Mouse (Mus musculus): ENCODE measurements at regions not wholly inside any gene's neighbourhood (a gene's known extent, or its start where the extent isn't known, plus 50 kb on each side); places are given as distances from the start of the nearest gene placed in this dataset.

- no peaks in the 10 kb centered on the region for H3K4me1 ChIP-seq
- no peaks in the 10 kb centered on the region for H3K9me3 ChIP-seq
- no peaks in the 10 kb centered on the region for H3K36me3 ChIP-seq
- no peak overlapping the region for H3K27ac ChIP-seq
- no peaks in the 10 kb centered on the region for H3K27me3 ChIP-seq
- no peak for ATAC-seq (ENCODE audit: insufficient number of reproducible peaks, insufficient read depth, low FRiP score, low TSS enrichment)
- H3K4me2 ChIP-seq (replicated peaks): no peak overlapping the region
- 61% methylated on average over 2 of the region's 2 CpGs for WGBS
- no peak overlapping the region for H3K9ac ChIP-seq
- H3K4me3 ChIP-seq: no peak overlapping the region
Observed at GRCm38 (mm10) chr15:61753802-61754201, 831.0 kb upstream of the A1bg start.

- no peak overlapping the region for H3K9ac ChIP-seq
- ATAC-seq (ENCODE audit: insufficient number of reproducible peaks, insufficient read depth, low FRiP score, low TSS enrichment): no peak
- no peak overlapping the region for H3K4me3 ChIP-seq
- H3K4me2 ChIP-seq (replicated peaks): no peak overlapping the region
- no peaks in the 10 kb centered on the region for H3K36me3 ChIP-seq
- no peak overlapping the region for H3K27ac ChIP-seq
- WGBS: 56% methylated on average over 1 of the region's 1 CpGs
- H3K27me3 ChIP-seq: no peaks in the 10 kb centered on the region
- no peaks in the 10 kb centered on the region for H3K4me1 ChIP-seq
- no peaks in the 10 kb centered on the region for H3K9me3 ChIP-seq
Observed at GRCm38 (mm10) chr15:61723696-61724095, 800.9 kb upstream of the A1bg start.

GRCm38 (mm10) chr15:61718486-61718885, 795.7 kb upstream of the A1bg start:
- Histone ChIP-seq H3K27me3 (no peaks in the 10 kb centered on the region), H3K36me3 (no peaks in the 10 kb centered on the region), H3K4me3 (no peak overlapping the region), H3K9me3 (no peaks in the 10 kb centered on the region), H3K27ac (no peak overlapping the region), H3K4me2 (replicated peaks) (no peak overlapping the region), H3K4me1 (no peaks in the 10 kb centered on the region), H3K9ac (no peak overlapping the region)
- no peak for ATAC-seq (ENCODE audit: insufficient number of reproducible peaks, insufficient read depth, low FRiP score, low TSS enrichment)

DNA sequence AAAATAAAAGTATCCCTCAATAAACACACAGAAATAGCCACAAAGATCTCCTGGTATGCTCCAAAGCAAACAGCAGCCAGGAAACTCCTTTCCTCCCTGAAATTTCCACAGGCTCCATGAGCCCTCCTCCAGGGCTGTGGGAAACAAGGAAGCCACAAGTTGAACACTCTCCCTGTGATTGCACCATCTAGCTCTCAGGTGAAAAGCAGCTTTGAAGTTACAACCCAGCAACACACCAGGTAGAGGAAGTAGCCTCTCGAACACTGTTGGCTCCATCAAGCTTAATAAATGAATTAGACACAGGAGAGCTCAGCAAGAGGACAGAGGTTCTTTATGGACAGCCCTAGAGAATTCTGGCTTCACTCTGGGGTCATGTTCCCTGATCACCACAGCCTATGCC, 794.4 kb upstream of the A1bg start:
- Histone ChIP-seq H3K4me3 (no peak overlapping the region), H3K4me1 (no peaks in the 10 kb centered on the region), H3K9ac (no peak overlapping the region), H3K27me3 (no peaks in the 10 kb centered on the region), H3K36me3 (no peaks in the 10 kb centered on the region), H3K27ac (no peak overlapping the region), H3K4me2 (replicated peaks) (no peak overlapping the region), H3K9me3 (no peaks in the 10 kb centered on the region)
- WGBS: 76% methylated on average over 1 of the region's 1 CpGs
- no peak for ATAC-seq (ENCODE audit: insufficient number of reproducible peaks, insufficient read depth, low FRiP score, low TSS enrichment)

DNA sequence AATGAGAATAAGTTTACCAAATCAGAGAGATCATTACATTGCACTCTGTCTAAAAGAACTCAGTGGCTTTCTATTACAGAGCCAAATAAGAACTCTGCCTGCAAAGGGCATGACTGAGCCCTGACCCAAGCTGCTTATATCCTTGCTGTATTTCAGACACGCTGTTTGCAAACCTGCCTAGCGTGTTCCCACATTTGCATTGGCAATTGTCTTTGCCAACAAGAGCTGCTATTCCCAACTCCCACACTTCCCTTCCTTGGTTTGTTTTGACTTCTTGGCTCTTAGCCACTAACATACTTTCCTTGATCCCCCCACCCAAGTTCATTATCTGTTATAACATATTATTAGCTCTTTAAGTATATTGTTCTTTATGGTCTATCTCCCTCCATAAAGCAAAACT, 791.1 kb upstream of the A1bg start:
- no peak overlapping the region for H3K27ac ChIP-seq
- H3K9ac ChIP-seq: no peak overlapping the region
- 69% methylated on average over 2 of the region's 2 CpGs for WGBS
- H3K27me3 ChIP-seq: no peaks in the 10 kb centered on the region
- H3K36me3 ChIP-seq: no peaks in the 10 kb centered on the region
- no peak for ATAC-seq (ENCODE audit: insufficient number of reproducible peaks, insufficient read depth, low FRiP score, low TSS enrichment)
- H3K4me3 ChIP-seq: no peak overlapping the region
- no peaks in the 10 kb centered on the region for H3K9me3 ChIP-seq
- no peak overlapping the region for H3K4me2 ChIP-seq (replicated peaks)
- no peaks in the 10 kb centered on the region for H3K4me1 ChIP-seq

GRCm38 (mm10) chr15:61708928-61709327, 786.1 kb upstream of the A1bg start:
- WGBS: 79% methylated on average over 4 of the region's 4 CpGs
- Histone ChIP-seq H3K4me2 (replicated peaks) (no peak overlapping the region), H3K9me3 (no peaks in the 10 kb centered on the region), H3K27me3 (no peaks in the 10 kb centered on the region), H3K4me3 (no peak overlapping the region), H3K4me1 (no peaks in the 10 kb centered on the region), H3K9ac (no peak overlapping the region), H3K27ac (no peak overlapping the region), H3K36me3 (no peaks in the 10 kb centered on the region)
- no peak for ATAC-seq (ENCODE audit: insufficient number of reproducible peaks, insufficient read depth, low FRiP score, low TSS enrichment)

GRCm38 (mm10) chr15:61707952-61708351, 785.1 kb upstream of the A1bg start:
- WGBS: 89% methylated on average over 6 of the region's 6 CpGs
- Histone ChIP-seq H3K9me3 (no peaks in the 10 kb centered on the region), H3K27ac (no peak overlapping the region), H3K4me3 (no peak overlapping the region), H3K27me3 (no peaks in the 10 kb centered on the region), H3K4me1 (no peaks in the 10 kb centered on the region), H3K4me2 (replicated peaks) (no peak overlapping the region), H3K9ac (no peak overlapping the region), H3K36me3 (no peaks in the 10 kb centered on the region)
- no peak for ATAC-seq (ENCODE audit: insufficient number of reproducible peaks, insufficient read depth, low FRiP score, low TSS enrichment)

GRCm38 (mm10) chr15:61692679-61693078, 769.9 kb upstream of the A1bg start:
- no peaks in the 10 kb centered on the region for H3K27me3 ChIP-seq
- ATAC-seq (ENCODE audit: insufficient number of reproducible peaks, insufficient read depth, low FRiP score, low TSS enrichment): no peak
- H3K36me3 ChIP-seq: no peaks in the 10 kb centered on the region
- 95% methylated on average over 1 of the region's 1 CpGs for WGBS
- H3K4me1 ChIP-seq: no peaks in the 10 kb centered on the region
- H3K4me2 ChIP-seq (replicated peaks): no peak overlapping the region
- H3K27ac ChIP-seq: no peak overlapping the region
- no peaks in the 10 kb centered on the region for H3K9me3 ChIP-seq
- H3K9ac ChIP-seq: no peak overlapping the region
- H3K4me3 ChIP-seq: no peak overlapping the region

DNA sequence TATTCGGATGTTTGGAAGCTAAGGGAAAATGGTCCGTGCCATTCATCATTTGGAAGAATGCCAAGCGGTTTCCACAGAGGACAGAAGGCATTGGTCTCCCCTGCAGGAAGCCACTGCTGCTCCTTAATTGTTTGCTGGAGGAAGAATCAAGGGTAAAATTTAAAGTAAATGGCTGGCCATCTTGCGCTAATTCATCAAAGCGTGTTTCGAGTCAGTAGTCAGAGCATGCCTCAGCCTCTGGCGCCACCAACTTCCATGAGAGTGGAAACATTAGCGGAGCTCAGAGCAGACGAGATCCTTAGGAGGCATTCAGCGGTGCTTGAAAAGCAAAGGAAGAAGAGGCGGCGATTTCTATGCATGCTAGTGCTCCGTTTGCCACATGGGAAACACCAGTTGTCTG, 767.6 kb upstream of the A1bg start:
- no peaks in the 10 kb centered on the region for H3K36me3 ChIP-seq
- WGBS: 87% methylated on average over 13 of the region's 13 CpGs
- H3K27ac ChIP-seq: no peak overlapping the region
- ATAC-seq (ENCODE audit: insufficient number of reproducible peaks, insufficient read depth, low FRiP score, low TSS enrichment): no peak
- no peak overlapping the region for H3K4me2 ChIP-seq (replicated peaks)
- no peaks in the 10 kb centered on the region for H3K27me3 ChIP-seq
- no peaks in the 10 kb centered on the region for H3K9me3 ChIP-seq
- no peak overlapping the region for H3K9ac ChIP-seq
- H3K4me1 ChIP-seq: no peaks in the 10 kb centered on the region
- H3K4me3 ChIP-seq: no peak overlapping the region

GRCm38 (mm10) chr15:61689776-61690397, 767.1 kb upstream of the A1bg start:
- no peak for ATAC-seq (ENCODE audit: insufficient number of reproducible peaks, insufficient read depth, low FRiP score, low TSS enrichment)
- WGBS: 84% methylated on average over 12 of the region's 12 CpGs
- Histone ChIP-seq H3K9ac (no peak overlapping the region), H3K27ac (no peak overlapping the region), H3K27me3 (no peaks in the 10 kb centered on the region), H3K4me1 (no peaks in the 10 kb centered on the region), H3K4me3 (no peak overlapping the region), H3K9me3 (no peaks in the 10 kb centered on the region), H3K36me3 (no peaks in the 10 kb centered on the region), H3K4me2 (replicated peaks) (no peak overlapping the region)

DNA sequence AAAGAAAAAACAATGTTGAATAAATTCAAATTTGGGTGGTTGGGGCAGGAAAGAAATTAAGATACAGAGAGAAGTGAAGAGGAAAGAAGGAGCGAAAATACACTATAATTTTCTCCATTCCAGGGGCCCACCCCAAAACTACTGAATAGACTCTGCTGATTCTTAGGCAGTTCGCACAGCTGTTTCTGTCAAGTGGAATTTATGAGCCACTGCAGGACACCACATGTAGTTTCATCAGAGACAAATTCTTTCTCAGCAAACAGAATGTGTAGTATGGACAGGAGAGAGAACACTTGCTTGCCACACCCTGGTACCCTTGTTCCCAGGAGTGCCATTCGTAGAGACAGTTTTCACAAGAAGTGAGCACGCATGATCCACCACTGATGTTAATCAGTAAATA, 760.2 kb upstream of the A1bg start:
- ATAC-seq (ENCODE audit: insufficient number of reproducible peaks, insufficient read depth, low FRiP score, low TSS enrichment): no peak
- H3K4me3 ChIP-seq: no peak overlapping the region
- no peaks in the 10 kb centered on the region for H3K36me3 ChIP-seq
- no peak overlapping the region for H3K4me2 ChIP-seq (replicated peaks)
- WGBS: 85% methylated on average over 4 of the region's 4 CpGs
- no peaks in the 10 kb centered on the region for H3K27me3 ChIP-seq
- H3K9me3 ChIP-seq: no peaks in the 10 kb centered on the region
- no peaks in the 10 kb centered on the region for H3K4me1 ChIP-seq
- H3K9ac ChIP-seq: no peak overlapping the region
- no peak overlapping the region for H3K27ac ChIP-seq

GRCm38 (mm10) chr15:61670556-61670955, 747.7 kb upstream of the A1bg start:
- Histone ChIP-seq H3K4me1 (no peaks in the 10 kb centered on the region), H3K36me3 (no peaks in the 10 kb centered on the region), H3K9me3 (no peaks in the 10 kb centered on the region), H3K27ac (no peak overlapping the region), H3K27me3 (no peaks in the 10 kb centered on the region), H3K4me3 (no peak overlapping the region), H3K9ac (no peak overlapping the region), H3K4me2 (replicated peaks) (no peak overlapping the region)
- ATAC-seq (ENCODE audit: insufficient number of reproducible peaks, insufficient read depth, low FRiP score, low TSS enrichment): no peak
- WGBS: 81% methylated on average over 5 of the region's 5 CpGs

DNA sequence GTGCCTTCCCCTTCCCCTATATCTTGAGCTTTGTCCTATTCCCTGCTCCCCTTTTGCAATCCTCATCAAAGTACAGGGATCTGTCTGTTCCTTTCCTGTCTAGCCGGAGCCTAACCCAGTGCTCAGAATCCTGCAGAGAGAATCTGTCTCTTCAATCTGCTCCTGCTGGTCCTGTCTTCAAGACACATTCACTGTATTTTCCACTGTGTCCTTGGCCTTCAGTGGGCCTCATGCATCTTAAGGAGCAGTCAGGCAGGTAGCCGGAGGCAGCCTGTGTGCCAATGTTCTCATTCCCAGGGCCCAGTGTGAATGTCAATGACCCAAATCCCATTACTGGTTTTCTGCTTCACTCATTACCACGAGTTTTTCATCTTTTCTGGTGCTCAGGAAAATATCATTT, 737.8 kb upstream of the A1bg start:
- Histone ChIP-seq H3K9ac (no peak overlapping the region), H3K9me3 (no peaks in the 10 kb centered on the region), H3K36me3 (no peaks in the 10 kb centered on the region), H3K4me1 (no peaks in the 10 kb centered on the region), H3K27me3 (no peaks in the 10 kb centered on the region), H3K4me2 (replicated peaks) (no peak overlapping the region), H3K4me3 (no peak overlapping the region), H3K27ac (no peak overlapping the region)
- ATAC-seq (ENCODE audit: insufficient number of reproducible peaks, insufficient read depth, low FRiP score, low TSS enrichment): no peak
- 64% methylated on average over 3 of the region's 3 CpGs for WGBS
